Mouse (Mus musculus) gonadal fat pad, adult 2 months (tissue): Measurements from ENCODE around the gene Plekha4. TPM values are rescaled to one million over a fixed set of nuclear protein-coding genes. Genes with fewer than 3 reads are reported as not detected.

ENCODE experiments used
- polyA plus RNA-seq: library from polyadenylated mRNA; depleted of rRNA; stranded (reverse); fragments of >200 nt; gene quantifications from 2 replicates; pipeline ENCODE4 v1.2.3, GENCODE M21; 2012; rRNA removed

The Plekha4 gene
- polyA plus RNA-seq, 1 experiment: 13.9 TPM

Other genes with a start within 250 kb of the Plekha4 start
- 1.1 and 2.3 TPM in 2 replicates for gene Slc6a21, start 248.8 kb upstream of the Plekha4 start, polyA plus RNA-seq
- gene Trpm4, start 192.6 kb upstream of the Plekha4 start, polyA plus RNA-seq: 41.6 and 48.8 TPM in 2 replicates
- gene Hrc, start 191.0 kb upstream of the Plekha4 start, polyA plus RNA-seq: 0.42 and 0.48 TPM in 2 replicates
- gene Ppfia3, start 159.3 kb upstream of the Plekha4 start, polyA plus RNA-seq: 3.0 and 3.1 TPM in 2 replicates
- gene Lin7b, start 155.7 kb upstream of the Plekha4 start, polyA plus RNA-seq: 5.7 and 7.2 TPM in 2 replicates
- gene Snrnp70, start 130.6 kb upstream of the Plekha4 start, polyA plus RNA-seq: 216 and 217 TPM in 2 replicates
- gene Kcna7, start 120.7 kb upstream of the Plekha4 start, polyA plus RNA-seq: 0.27 and 0.28 TPM in 2 replicates
- gene Ntf5, start 112.6 kb upstream of the Plekha4 start, polyA plus RNA-seq: 1.8 and 2.6 TPM in 2 replicates
- 0.80 and 2.1 TPM in 2 replicates for gene Lhb, start 105.5 kb upstream of the Plekha4 start, polyA plus RNA-seq
- gene Gys1, start 91.5 kb upstream of the Plekha4 start, polyA plus RNA-seq: 75.3 and 76.4 TPM in 2 replicates
- 46.0 and 47.8 TPM in 2 replicates for gene Ruvbl2, start 88.2 kb upstream of the Plekha4 start, polyA plus RNA-seq
- gene Ftl1, start 66.4 kb upstream of the Plekha4 start, polyA plus RNA-seq: 2,754 and 3,247 TPM in 2 replicates
- gene Bax, start 59.4 kb upstream of the Plekha4 start, polyA plus RNA-seq: 92.8 and 104 TPM in 2 replicates
- 2.5 and 2.6 TPM in 2 replicates for gene Tulp2, start 44.5 kb upstream of the Plekha4 start, polyA plus RNA-seq
- 1.2 and 6.9 TPM in 2 replicates for gene Gm45808, start 39.5 kb upstream of the Plekha4 start, polyA plus RNA-seq
- gene Dhdh, start 37.5 kb upstream of the Plekha4 start, polyA plus RNA-seq: 15.6 and 16.4 TPM in 2 replicates
- 540 and 702 TPM in 2 replicates for gene Nucb1, start 15.9 kb upstream of the Plekha4 start, polyA plus RNA-seq
- 19.6 and 24.0 TPM in 2 replicates for gene Ppp1r15a, start 62 bp upstream of the Plekha4 start, polyA plus RNA-seq
- 2.6 and 6.3 TPM in 2 replicates for gene Hsd17b14, start 28.6 kb downstream of the Plekha4 start, polyA plus RNA-seq
- gene Bcat2, start 43.8 kb downstream of the Plekha4 start, polyA plus RNA-seq: 111 and 127 TPM in 2 replicates
- gene Fgf21, start 89.2 kb downstream of the Plekha4 start, polyA plus RNA-seq: 2.0 TPM in 2 replicates
- gene Fut1, start 91.0 kb downstream of the Plekha4 start, polyA plus RNA-seq: 24.1 and 36.6 TPM in 2 replicates
- gene Izumo1, start 95.5 kb downstream of the Plekha4 start, polyA plus RNA-seq: 0.58 and 0.75 TPM in 2 replicates
- gene Rasip1, start 101.2 kb downstream of the Plekha4 start, polyA plus RNA-seq: 24.9 and 25.9 TPM in 2 replicates
- 6.1 and 7.7 TPM in 2 replicates for gene Mamstr, start 113.6 kb downstream of the Plekha4 start, polyA plus RNA-seq
- 1.1 and 2.9 TPM in 2 replicates for gene Fut2, start 140.1 kb downstream of the Plekha4 start, polyA plus RNA-seq
- 0.85 and 2.7 TPM in 2 replicates for gene Ntn5, start 157.7 kb downstream of the Plekha4 start, polyA plus RNA-seq
- 1.7 and 2.8 TPM in 2 replicates for gene Sec1, start 168.1 kb downstream of the Plekha4 start, polyA plus RNA-seq
- 9.1 and 11.8 TPM in 2 replicates for gene Car11, start 173.5 kb downstream of the Plekha4 start, polyA plus RNA-seq
- 31.0 and 50.0 TPM in 2 replicates for gene Dbp, start 178.8 kb downstream of the Plekha4 start, polyA plus RNA-seq
- 1,223 and 1,429 TPM in 2 replicates for gene Rpl18, start 189.1 kb downstream of the Plekha4 start, polyA plus RNA-seq
- 50.0 and 52.1 TPM in 2 replicates for gene Sphk2, start 191.7 kb downstream of the Plekha4 start, polyA plus RNA-seq
- 2.6 and 2.7 TPM in 2 replicates for gene Fam83e, start 194.9 kb downstream of the Plekha4 start, polyA plus RNA-seq
- gene Spaca4, start 199.5 kb downstream of the Plekha4 start, polyA plus RNA-seq: 0.93 and 1.3 TPM in 2 replicates